Mouse (Mus musculus) E14TG2a.4 (cell line): ENCODE measurements around the gene Zcwpw1.

Experiments
- CTCF ChIP-seq: conservative IDR thresholded peaks from 2 replicates; pipeline ENCODE4 v1.5.1; 2014; ENCODE audit warnings: low read length
- POU5F1 ChIP-seq: IDR thresholded peaks from 2 replicates; pipeline ENCODE4 v1.6.1; 2014; ENCODE audit warnings: low read length, borderline replicate concordance

DNA sequence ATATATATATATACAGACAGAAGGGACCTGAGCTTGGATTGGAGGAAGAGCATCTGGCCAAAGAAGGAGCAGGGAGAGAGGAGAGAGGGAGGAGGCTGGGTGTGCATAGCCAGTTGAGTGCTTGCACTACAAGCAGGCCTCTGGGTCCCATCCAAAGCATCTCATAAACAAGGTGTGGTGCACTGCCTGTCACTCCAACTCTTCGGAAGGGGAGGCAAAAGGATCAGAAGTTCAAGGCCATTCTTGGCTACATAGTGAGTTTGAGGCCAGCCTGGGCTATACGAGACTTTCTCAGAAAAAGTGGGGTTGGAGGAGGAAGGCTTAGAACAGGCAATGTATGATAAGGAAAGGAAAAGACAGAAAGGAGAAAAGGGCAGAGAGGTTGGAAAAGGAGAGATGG lies 38.4 kb downstream of the Zcwpw1 start:
- TF ChIP-seq CTCF = no peak
- no peak for TF ChIP-seq POU5F1
